Mouse (Mus musculus): ENCODE measurements at regions not wholly inside any gene's neighbourhood (a gene's known extent, or its start where the extent isn't known, plus 50 kb on each side); places are given as distances from the start of the nearest gene placed in this dataset.

- Histone ChIP-seq H3K4me2 (replicated peaks; ENCODE audit: low read depth, low read length) (no peak overlapping the region), H3K27ac (ENCODE audit: low read depth, low read length) (no peak overlapping the region; the same call in 1 of the 2 replicates), H3K27me3 (ENCODE audit: control insufficient read depth, insufficient read depth, low read length) (no peaks in the 10 kb centered on the region), H3K4me3 (ENCODE audit: low read length) (no peak overlapping the region), H3K4me1 (ENCODE audit: control insufficient read depth, insufficient read depth, low read length) (no peaks in the 10 kb centered on the region), H3K36me3 (ENCODE audit: control insufficient read depth, insufficient read depth, low read length) (no peaks in the 10 kb centered on the region), H3K9ac (ENCODE audit: low read depth, low read length) (no peak overlapping the region), H3K9me3 (ENCODE audit: control insufficient read depth, low read length) (no peaks in the 10 kb centered on the region)
- no peak; the same call in 1 of the 2 replicates for ATAC-seq (ENCODE audit: low FRiP score, low TSS enrichment)
- 73% methylated on average over 6 of the region's 6 CpGs for WGBS
These were observed 127.9 kb upstream of the Jag1 start for GRCm38 (mm10) chr2:137244370-137244769.

GRCm38 (mm10) chr2:137243914-137244313 is 127.5 kb upstream of the Jag1 start:
- H3K4me3 ChIP-seq (ENCODE audit: low read length): no peak overlapping the region
- no peak overlapping the region for H3K9ac ChIP-seq (ENCODE audit: low read depth, low read length)
- peak; percentile 75; the same call in 1 of the 2 replicates for ATAC-seq (ENCODE audit: low FRiP score, low TSS enrichment)
- H3K27me3 ChIP-seq (ENCODE audit: control insufficient read depth, insufficient read depth, low read length): no peaks in the 10 kb centered on the region
- no peak overlapping the region for H3K27ac ChIP-seq (ENCODE audit: low read depth, low read length)
- H3K36me3 ChIP-seq (ENCODE audit: control insufficient read depth, insufficient read depth, low read length): no peaks in the 10 kb centered on the region
- no peaks in the 10 kb centered on the region for H3K4me1 ChIP-seq (ENCODE audit: control insufficient read depth, insufficient read depth, low read length)
- H3K9me3 ChIP-seq (ENCODE audit: control insufficient read depth, low read length): no peaks in the 10 kb centered on the region
- WGBS: 11% methylated on average over 5 of the region's 5 CpGs
- no peak overlapping the region for H3K4me2 ChIP-seq (replicated peaks; ENCODE audit: low read depth, low read length)

GRCm38 (mm10) chr2:137236961-137237360 is 120.5 kb upstream of the Jag1 start:
- Histone ChIP-seq H3K27me3 (ENCODE audit: control insufficient read depth, insufficient read depth, low read length) (no peaks in the 10 kb centered on the region), H3K36me3 (ENCODE audit: control insufficient read depth, insufficient read depth, low read length) (no peaks in the 10 kb centered on the region), H3K4me1 (ENCODE audit: control insufficient read depth, insufficient read depth, low read length) (no peaks in the 10 kb centered on the region), H3K4me2 (replicated peaks; ENCODE audit: low read depth, low read length) (no peak overlapping the region), H3K4me3 (ENCODE audit: low read length) (no peak overlapping the region), H3K9ac (ENCODE audit: low read depth, low read length) (no peak overlapping the region), H3K9me3 (ENCODE audit: control insufficient read depth, low read length) (no peaks in the 10 kb centered on the region), H3K27ac (ENCODE audit: low read depth, low read length) (no peak overlapping the region)
- 74% methylated on average over 3 of the region's 3 CpGs for WGBS
- no peak for ATAC-seq (ENCODE audit: low FRiP score, low TSS enrichment)

- WGBS: 80% methylated on average over 3 of the region's 3 CpGs
- no peaks in the 10 kb centered on the region for H3K4me1 ChIP-seq (ENCODE audit: control insufficient read depth, insufficient read depth, low read length)
- H3K9me3 ChIP-seq (ENCODE audit: control insufficient read depth, low read length): no peaks in the 10 kb centered on the region
- H3K27ac ChIP-seq (ENCODE audit: low read depth, low read length): no peak overlapping the region
- H3K9ac ChIP-seq (ENCODE audit: low read depth, low read length): no peak overlapping the region
- H3K4me2 ChIP-seq (replicated peaks; ENCODE audit: low read depth, low read length): no peak overlapping the region
- H3K27me3 ChIP-seq (ENCODE audit: control insufficient read depth, insufficient read depth, low read length): no peaks in the 10 kb centered on the region
- no peak overlapping the region for H3K4me3 ChIP-seq (ENCODE audit: low read length)
- no peaks in the 10 kb centered on the region for H3K36me3 ChIP-seq (ENCODE audit: control insufficient read depth, insufficient read depth, low read length)
- no peak for ATAC-seq (ENCODE audit: low FRiP score, low TSS enrichment)
These were observed 117.5 kb upstream of the Jag1 start for GRCm38 (mm10) chr2:137233936-137234335.

- Histone ChIP-seq H3K4me2 (replicated peaks; ENCODE audit: low read depth, low read length) (no peak overlapping the region), H3K27ac (ENCODE audit: low read depth, low read length) (no peak overlapping the region), H3K4me3 (ENCODE audit: low read length) (no peak overlapping the region), H3K4me1 (ENCODE audit: control insufficient read depth, insufficient read depth, low read length) (no peaks in the 10 kb centered on the region), H3K36me3 (ENCODE audit: control insufficient read depth, insufficient read depth, low read length) (no peaks in the 10 kb centered on the region), H3K27me3 (ENCODE audit: control insufficient read depth, insufficient read depth, low read length) (no peaks in the 10 kb centered on the region), H3K9me3 (ENCODE audit: control insufficient read depth, low read length) (no peaks in the 10 kb centered on the region), H3K9ac (ENCODE audit: low read depth, low read length) (no peak overlapping the region)
- ATAC-seq (ENCODE audit: low FRiP score, low TSS enrichment): peak; percentile 80
These were observed 114.7 kb upstream of the Jag1 start for GRCm38 (mm10) chr2:137231161-137231560.

- Histone ChIP-seq H3K27ac (ENCODE audit: low read depth, low read length) (no peak overlapping the region), H3K4me2 (replicated peaks; ENCODE audit: low read depth, low read length) (no peak overlapping the region), H3K27me3 (ENCODE audit: control insufficient read depth, insufficient read depth, low read length) (no peaks in the 10 kb centered on the region), H3K36me3 (ENCODE audit: control insufficient read depth, insufficient read depth, low read length) (no peaks in the 10 kb centered on the region), H3K4me3 (ENCODE audit: low read length) (no peak overlapping the region), H3K9ac (ENCODE audit: low read depth, low read length) (no peak overlapping the region), H3K4me1 (ENCODE audit: control insufficient read depth, insufficient read depth, low read length) (no peaks in the 10 kb centered on the region), H3K9me3 (ENCODE audit: control insufficient read depth, low read length) (no peaks in the 10 kb centered on the region)
- peak; percentile 79 for ATAC-seq (ENCODE audit: low FRiP score, low TSS enrichment)
- 31% methylated on average over 1 of the region's 1 CpGs for WGBS
These were observed 113.1 kb upstream of the Jag1 start for GRCm38 (mm10) chr2:137229422-137230069.

GRCm38 (mm10) chr2:137227495-137227894 is 111.1 kb upstream of the Jag1 start:
- H3K9ac ChIP-seq (ENCODE audit: low read depth, low read length): no peak overlapping the region
- H3K27ac ChIP-seq (ENCODE audit: low read depth, low read length): no peak overlapping the region
- H3K4me3 ChIP-seq (ENCODE audit: low read length): no peak overlapping the region
- H3K4me2 ChIP-seq (replicated peaks; ENCODE audit: low read depth, low read length): no peak overlapping the region
- no peak for ATAC-seq (ENCODE audit: low FRiP score, low TSS enrichment)
- H3K9me3 ChIP-seq (ENCODE audit: control insufficient read depth, low read length): no peaks in the 10 kb centered on the region
- no peaks in the 10 kb centered on the region for H3K36me3 ChIP-seq (ENCODE audit: control insufficient read depth, insufficient read depth, low read length)
- H3K4me1 ChIP-seq (ENCODE audit: control insufficient read depth, insufficient read depth, low read length): no peaks in the 10 kb centered on the region
- H3K27me3 ChIP-seq (ENCODE audit: control insufficient read depth, insufficient read depth, low read length): no peaks in the 10 kb centered on the region
- 87% methylated on average over 4 of the region's 4 CpGs for WGBS

- Histone ChIP-seq H3K4me2 (replicated peaks; ENCODE audit: low read depth, low read length) (no peak overlapping the region), H3K4me1 (ENCODE audit: control insufficient read depth, insufficient read depth, low read length) (no peaks in the 10 kb centered on the region), H3K27me3 (ENCODE audit: control insufficient read depth, insufficient read depth, low read length) (no peaks in the 10 kb centered on the region), H3K27ac (ENCODE audit: low read depth, low read length) (no peak overlapping the region), H3K36me3 (ENCODE audit: control insufficient read depth, insufficient read depth, low read length) (no peaks in the 10 kb centered on the region), H3K9me3 (ENCODE audit: control insufficient read depth, low read length) (no peaks in the 10 kb centered on the region), H3K4me3 (ENCODE audit: low read length) (no peak overlapping the region), H3K9ac (ENCODE audit: low read depth, low read length) (no peak overlapping the region)
- 68% methylated on average over 10 of the region's 10 CpGs for WGBS
- ATAC-seq (ENCODE audit: low FRiP score, low TSS enrichment): peak; percentile 46; the same call in 1 of the 2 replicates
These were observed 108.5 kb upstream of the Jag1 start for GRCm38 (mm10) chr2:137224702-137225552.

- WGBS: 39% methylated on average over 7 of the region's 7 CpGs
- Histone ChIP-seq H3K4me2 (replicated peaks; ENCODE audit: low read depth, low read length) (no peak overlapping the region), H3K4me1 (ENCODE audit: control insufficient read depth, insufficient read depth, low read length) (no peaks in the 10 kb centered on the region), H3K9ac (ENCODE audit: low read depth, low read length) (no peak overlapping the region), H3K9me3 (ENCODE audit: control insufficient read depth, low read length) (no peaks in the 10 kb centered on the region), H3K4me3 (ENCODE audit: low read length) (no peak overlapping the region), H3K27me3 (ENCODE audit: control insufficient read depth, insufficient read depth, low read length) (no peaks in the 10 kb centered on the region), H3K27ac (ENCODE audit: low read depth, low read length) (no peak overlapping the region), H3K36me3 (ENCODE audit: control insufficient read depth, insufficient read depth, low read length) (no peaks in the 10 kb centered on the region)
- ATAC-seq (ENCODE audit: low FRiP score, low TSS enrichment): no peak
These were observed 99.3 kb upstream of the Jag1 start for GRCm38 (mm10) chr2:137215697-137216096.

Measured in kidney, embryonic 14.5 days (tissue).